Mouse (Mus musculus): ENCODE measurements around the gene Nfkbil1. TPM values are rescaled to one million over a fixed set of nuclear protein-coding genes. Genes with fewer than 3 reads are reported as not detected.

The Nfkbil1 gene
- polyA plus RNA-seq, 1 experiment from 2014 or later = 7.8 TPM

GRCm38 (mm10) chr17:35262664-35263522 lies 27.3 kb upstream of the Nfkbil1 start, which contains the start of gene H2-D1:
Gene H2-D1, plus strand, starts transcription at chr17:35262730.
- Histone ChIP-seq H3K27ac (no peak within 1 kb of the TSS), H3K4me2 (peak within 1 kb of the TSS; percentile 100), H3K36me3 (no peaks in the 10 kb centered on the region), H3K27me3 (peaks cover 47% of the 10 kb centered on the region), H3K9me3 (replicated peaks) (no peaks in the 10 kb centered on the region), H3K9ac (peak within 1 kb of the TSS; percentile 65), H3K4me3 (peak within 1 kb of the TSS; percentile 83), H3K4me1 (replicated peaks) (peaks cover 8% of the 10 kb centered on the region)
- under 1% methylated on average over 73 of the region's 73 CpGs for WGBS
- ATAC-seq (replicated peaks; ENCODE audit: insufficient number of reproducible peaks, insufficient read depth, low FRiP score, low read depth) = peak; percentile 79

GRCm38 (mm10) chr17:35261651-35262050 lies 26.1 kb upstream of the Nfkbil1 start:
- H3K36me3 ChIP-seq = no peaks in the 10 kb centered on the region
- H3K4me3 ChIP-seq = no peak overlapping the region
- WGBS = 67% methylated on average over 13 of the region's 13 CpGs
- H3K4me2 ChIP-seq = no peak overlapping the region
- no peak overlapping the region for H3K27ac ChIP-seq
- H3K27me3 ChIP-seq = peaks cover 38% of the 10 kb centered on the region
- no peaks in the 10 kb centered on the region for H3K9me3 ChIP-seq (replicated peaks)
- no peak for ATAC-seq (replicated peaks; ENCODE audit: insufficient number of reproducible peaks, insufficient read depth, low FRiP score, low read depth)
- H3K4me1 ChIP-seq (replicated peaks) = peaks cover 12% of the 10 kb centered on the region
- no peak overlapping the region for H3K9ac ChIP-seq

- Histone ChIP-seq H3K9me3 (replicated peaks) (no peaks in the 10 kb centered on the region), H3K4me2 (no peak overlapping the region), H3K27me3 (peaks cover 26% of the 10 kb centered on the region), H3K4me1 (replicated peaks) (peaks cover 12% of the 10 kb centered on the region), H3K9ac (no peak overlapping the region), H3K4me3 (no peak overlapping the region), H3K36me3 (no peaks in the 10 kb centered on the region), H3K27ac (no peak overlapping the region)
- no peak for ATAC-seq (replicated peaks; ENCODE audit: insufficient number of reproducible peaks, insufficient read depth, low FRiP score, low read depth)
- WGBS = 61% methylated on average over 4 of the region's 4 CpGs
Observed at GRCm38 (mm10) chr17:35259621-35260020, 24.0 kb upstream of the Nfkbil1 start.

GRCm38 (mm10) chr17:35258492-35259478 lies 23.2 kb upstream of the Nfkbil1 start:
- peaks cover 19% of the 10 kb centered on the region for H3K27me3 ChIP-seq
- WGBS = 50% methylated on average over 14 of the region's 14 CpGs
- H3K27ac ChIP-seq = no peak overlapping the region
- H3K9me3 ChIP-seq (replicated peaks) = no peaks in the 10 kb centered on the region
- no peak overlapping the region for H3K9ac ChIP-seq
- H3K4me1 ChIP-seq (replicated peaks) = peaks cover 12% of the 10 kb centered on the region
- ATAC-seq (replicated peaks; ENCODE audit: insufficient number of reproducible peaks, insufficient read depth, low FRiP score, low read depth) = no peak
- H3K4me2 ChIP-seq = peak overlapping the region; percentile 55
- H3K4me3 ChIP-seq = peak overlapping the region; percentile 37; the same call in 1 of the 2 replicates
- peaks cover 5% of the 10 kb centered on the region; the same call in 1 of the 2 replicates for H3K36me3 ChIP-seq

GRCm38 (mm10) chr17:35257824-35258491 lies 22.4 kb upstream of the Nfkbil1 start:
- peaks cover 11% of the 10 kb centered on the region for H3K27me3 ChIP-seq
- peak overlapping the region; percentile 37 for H3K4me3 ChIP-seq
- no peaks in the 10 kb centered on the region for H3K9me3 ChIP-seq (replicated peaks)
- 0 out of 2 replicates have a peak, but pooled peaks have one; percentile 28 for ATAC-seq (replicated peaks; ENCODE audit: insufficient number of reproducible peaks, insufficient read depth, low FRiP score, low read depth)
- H3K27ac ChIP-seq = no peak overlapping the region
- peak overlapping the region; percentile 43 for H3K9ac ChIP-seq
- peak overlapping the region; percentile 55 for H3K4me2 ChIP-seq
- H3K36me3 ChIP-seq = peaks cover 14% of the 10 kb centered on the region
- H3K4me1 ChIP-seq (replicated peaks) = peaks cover 12% of the 10 kb centered on the region
- WGBS = 14% methylated on average over 17 of the region's 17 CpGs

GRCm38 (mm10) chr17:35257378-35257777 lies 21.8 kb upstream of the Nfkbil1 start:
- ATAC-seq (replicated peaks; ENCODE audit: insufficient number of reproducible peaks, insufficient read depth, low FRiP score, low read depth) = no peak
- H3K27ac ChIP-seq = no peak overlapping the region
- WGBS = 56% methylated on average over 1 of the region's 1 CpGs

GRCm38 (mm10) chr17:35255704-35256103 lies 20.1 kb upstream of the Nfkbil1 start:
- Histone ChIP-seq H3K9me3 (replicated peaks) (no peaks in the 10 kb centered on the region), H3K27ac (no peak overlapping the region), H3K4me1 (replicated peaks) (peaks cover 8% of the 10 kb centered on the region), H3K36me3 (peaks cover 35% of the 10 kb centered on the region), H3K27me3 (no peaks in the 10 kb centered on the region), H3K4me2 (no peak overlapping the region), H3K9ac (no peak overlapping the region), H3K4me3 (no peak overlapping the region)
- 47% methylated on average over 4 of the region's 4 CpGs for WGBS
- no peak for ATAC-seq (replicated peaks; ENCODE audit: insufficient number of reproducible peaks, insufficient read depth, low FRiP score, low read depth)

More at GRCm38 (mm10) chr17:35257378-35257777, 21.8 kb upstream of the Nfkbil1 start:
- H3K27me3 ChIP-seq = peaks cover 9% of the 10 kb centered on the region; the same call in 1 of the 2 replicates
- H3K4me2 ChIP-seq = peak overlapping the region; percentile 55; the same call in 1 of the 2 replicates
- no peaks in the 10 kb centered on the region for H3K9me3 ChIP-seq (replicated peaks)
- peaks cover 8% of the 10 kb centered on the region for H3K4me1 ChIP-seq (replicated peaks)
- H3K36me3 ChIP-seq = peaks cover 19% of the 10 kb centered on the region
- no peak overlapping the region for H3K9ac ChIP-seq
- peak overlapping the region; percentile 37; the same call in 1 of the 2 replicates for H3K4me3 ChIP-seq

- whole genome bisulfite sequencing = 69% methylated on average over 3 of the region's 3 CpGs
- no peaks in the 10 kb centered on the region for H3K9me3 ChIP-seq (replicated peaks)
- no peak for ATAC-seq (replicated peaks; ENCODE audit: insufficient number of reproducible peaks, insufficient read depth, low FRiP score, low read depth)
- peaks cover 8% of the 10 kb centered on the region for H3K4me1 ChIP-seq (replicated peaks)
- H3K27me3 ChIP-seq = no peaks in the 10 kb centered on the region
- no peak overlapping the region for H3K9ac ChIP-seq
- no peak overlapping the region for H3K4me3 ChIP-seq
- H3K4me2 ChIP-seq = no peak overlapping the region
- H3K27ac ChIP-seq = no peak overlapping the region
- H3K36me3 ChIP-seq = peaks cover 39% of the 10 kb centered on the region
Observed at GRCm38 (mm10) chr17:35255301-35255700, 19.7 kb upstream of the Nfkbil1 start.

GRCm38 (mm10) chr17:35254241-35255098 lies 18.9 kb upstream of the Nfkbil1 start:
- ATAC-seq (replicated peaks; ENCODE audit: insufficient number of reproducible peaks, insufficient read depth, low FRiP score, low read depth) = no peak
- Histone ChIP-seq H3K9ac (no peak overlapping the region), H3K4me1 (replicated peaks) (peaks cover 8% of the 10 kb centered on the region), H3K4me3 (no peak overlapping the region), H3K4me2 (no peak overlapping the region), H3K27me3 (no peaks in the 10 kb centered on the region), H3K36me3 (peaks cover 47% of the 10 kb centered on the region), H3K27ac (no peak overlapping the region), H3K9me3 (replicated peaks) (no peaks in the 10 kb centered on the region)
- 56% methylated on average over 11 of the region's 11 CpGs for WGBS

All from heart, embryonic 15.5 days (tissue).